Mouse (Mus musculus): ENCODE data around the gene Dab1. TPM values are rescaled to one million over a fixed set of nuclear protein-coding genes. Genes with fewer than 3 reads are reported as not detected.

The Dab1 gene
- polyA plus RNA-seq, 1 experiment from 2014 or later: 3.0 TPM

- no peaks in the 10 kb centered on the region for H3K9me3 ChIP-seq (ENCODE audit: control insufficient read depth, low read length)
- no peaks in the 10 kb centered on the region for H3K27me3 ChIP-seq (ENCODE audit: control insufficient read depth, insufficient read depth, low read depth, low read length)
- no peak for ATAC-seq (ENCODE audit: low read depth)
- WGBS: 46% methylated on average over 6 of the region's 6 CpGs
- no peak overlapping the region for H3K9ac ChIP-seq (ENCODE audit: low read length)
- no peaks in the 10 kb centered on the region for H3K36me3 ChIP-seq (ENCODE audit: control insufficient read depth, insufficient read depth, low read length)
- no peak overlapping the region for H3K4me3 ChIP-seq (ENCODE audit: low read length)
- no peaks in the 10 kb centered on the region for H3K4me1 ChIP-seq (replicated peaks; ENCODE audit: control insufficient read depth, insufficient read depth, low read length)
- no peak overlapping the region for H3K27ac ChIP-seq (ENCODE audit: low read length)
- H3K4me2 ChIP-seq (ENCODE audit: low read depth, low read length): no peak overlapping the region
These were observed 584.9 kb downstream of the Dab1 start for GRCm38 (mm10) chr4:104204047-104204446.

DNA sequence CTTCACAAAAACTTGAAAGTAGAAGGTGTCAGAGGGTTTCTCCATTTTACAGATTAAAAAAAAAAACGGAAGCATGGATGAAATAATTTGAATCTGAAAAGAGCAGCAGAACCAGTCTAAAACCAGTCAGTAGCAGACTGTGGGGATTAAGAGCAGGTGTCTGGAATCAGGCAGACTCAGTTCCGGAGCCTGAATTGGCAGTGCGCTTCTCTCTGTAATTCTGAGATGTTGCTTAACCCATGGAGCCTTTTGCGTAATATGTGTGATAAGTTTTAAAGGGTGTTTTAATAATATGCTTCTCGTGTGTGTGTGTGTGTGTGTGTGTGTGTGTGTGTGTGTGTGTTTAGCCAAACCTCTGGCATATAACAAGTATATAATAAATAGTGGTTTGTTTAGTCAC, 587.5 kb downstream of the Dab1 start:
- Histone ChIP-seq H3K9me3 (ENCODE audit: control insufficient read depth, low read length) (no peaks in the 10 kb centered on the region), H3K4me3 (ENCODE audit: low read length) (no peak overlapping the region), H3K36me3 (ENCODE audit: control insufficient read depth, insufficient read depth, low read length) (no peaks in the 10 kb centered on the region), H3K9ac (ENCODE audit: low read length) (no peak overlapping the region), H3K4me2 (ENCODE audit: low read depth, low read length) (no peak overlapping the region), H3K4me1 (replicated peaks; ENCODE audit: control insufficient read depth, insufficient read depth, low read length) (no peaks in the 10 kb centered on the region), H3K27me3 (ENCODE audit: control insufficient read depth, insufficient read depth, low read depth, low read length) (no peaks in the 10 kb centered on the region), H3K27ac (ENCODE audit: low read length) (no peak overlapping the region)
- 54% methylated on average over 5 of the region's 5 CpGs for WGBS
- ATAC-seq (ENCODE audit: low read depth): no peak

- no peaks in the 10 kb centered on the region for H3K36me3 ChIP-seq (ENCODE audit: control insufficient read depth, insufficient read depth, low read length)
- H3K4me1 ChIP-seq (replicated peaks; ENCODE audit: control insufficient read depth, insufficient read depth, low read length): no peaks in the 10 kb centered on the region
- H3K4me3 ChIP-seq (ENCODE audit: low read length): no peak overlapping the region
- H3K4me2 ChIP-seq (ENCODE audit: low read depth, low read length): no peak overlapping the region
- H3K27ac ChIP-seq (ENCODE audit: low read length): no peak overlapping the region
- H3K27me3 ChIP-seq (ENCODE audit: control insufficient read depth, insufficient read depth, low read depth, low read length): no peaks in the 10 kb centered on the region
- H3K9me3 ChIP-seq (ENCODE audit: control insufficient read depth, low read length): no peaks in the 10 kb centered on the region
- H3K9ac ChIP-seq (ENCODE audit: low read length): no peak overlapping the region
- ATAC-seq (ENCODE audit: low read depth): no peak
- WGBS: 28% methylated on average over 2 of the region's 2 CpGs
These were observed 589.9 kb downstream of the Dab1 start for GRCm38 (mm10) chr4:104209081-104209480.

DNA sequence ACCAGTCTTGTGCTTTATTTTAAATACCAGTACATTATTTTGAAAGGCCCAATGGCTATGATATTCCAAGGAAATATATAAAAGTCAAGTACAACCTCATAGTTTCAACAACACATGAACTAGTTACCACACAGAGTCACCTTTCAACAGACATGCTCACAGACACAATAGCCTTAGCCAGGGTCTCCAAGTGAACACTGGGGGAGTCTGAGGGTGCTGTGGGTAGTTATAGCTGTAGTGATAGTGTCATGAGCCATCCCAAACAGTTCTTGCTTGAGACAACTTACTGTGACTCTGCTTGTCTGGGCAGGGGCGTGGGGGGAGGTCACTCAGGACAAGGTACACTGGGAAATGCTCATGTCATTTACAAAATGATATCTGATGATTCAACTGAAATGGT, 591.6 kb downstream of the Dab1 start:
- Histone ChIP-seq H3K27me3 (ENCODE audit: control insufficient read depth, insufficient read depth, low read depth, low read length) (no peaks in the 10 kb centered on the region), H3K9me3 (ENCODE audit: control insufficient read depth, low read length) (no peaks in the 10 kb centered on the region)

DNA sequence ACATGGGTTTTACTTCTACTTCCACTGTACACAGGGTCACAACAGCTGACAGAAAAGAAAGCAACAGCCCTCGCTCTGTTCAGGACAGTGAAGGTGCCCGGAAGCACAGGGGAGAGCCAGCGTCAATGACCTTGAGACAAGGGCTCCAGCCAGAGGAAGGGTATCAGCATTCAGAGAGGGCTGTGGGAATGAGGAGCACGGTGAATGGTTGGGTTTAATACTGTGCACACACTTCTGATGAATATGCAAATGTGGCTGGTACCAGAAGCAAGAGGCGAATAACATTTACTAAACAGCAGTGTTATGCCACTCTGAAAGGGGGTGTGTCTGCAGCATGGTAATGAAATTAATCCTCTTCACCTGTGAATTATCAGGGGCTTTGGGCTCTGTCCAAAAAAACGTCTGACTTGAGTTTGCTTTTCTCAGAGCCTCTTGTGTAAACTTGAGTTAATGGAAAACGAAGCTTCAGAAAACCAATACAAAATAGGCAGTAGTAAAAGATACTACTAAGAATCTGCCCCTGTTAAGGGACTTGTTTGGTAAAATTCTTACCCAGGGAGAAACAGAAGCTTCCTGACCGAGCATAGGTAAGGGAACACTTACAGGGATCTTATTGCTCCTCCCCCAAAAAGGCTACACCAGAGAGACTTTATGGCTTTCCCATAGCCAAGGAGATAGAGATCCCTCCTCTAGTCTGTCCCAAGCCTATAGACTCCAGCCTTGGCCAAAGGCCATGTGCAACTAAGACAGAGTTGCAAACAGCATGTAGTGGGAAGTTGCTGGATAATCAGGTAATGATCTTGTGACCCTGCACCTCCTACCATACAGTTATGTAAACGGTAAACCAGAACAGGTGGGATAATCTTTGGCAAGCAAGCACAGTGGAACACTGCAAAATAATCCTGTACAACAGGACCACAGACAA, 592.6 kb downstream of the Dab1 start:
- no peak for ATAC-seq (ENCODE audit: low read depth)
- no peak overlapping the region for H3K9ac ChIP-seq (ENCODE audit: low read length)
- no peaks in the 10 kb centered on the region for H3K27me3 ChIP-seq (ENCODE audit: control insufficient read depth, insufficient read depth, low read depth, low read length)
- no peak overlapping the region for H3K4me2 ChIP-seq (ENCODE audit: low read depth, low read length)
- 52% methylated on average over 9 of the region's 9 CpGs for WGBS
- no peaks in the 10 kb centered on the region for H3K9me3 ChIP-seq (ENCODE audit: control insufficient read depth, low read length)
- no peaks in the 10 kb centered on the region for H3K36me3 ChIP-seq (ENCODE audit: control insufficient read depth, insufficient read depth, low read length)
- H3K4me1 ChIP-seq (replicated peaks; ENCODE audit: control insufficient read depth, insufficient read depth, low read length): no peaks in the 10 kb centered on the region
- no peak overlapping the region for H3K4me3 ChIP-seq (ENCODE audit: low read length)
- no peak overlapping the region for H3K27ac ChIP-seq (ENCODE audit: low read length)

More for the DNA sequence above, 591.6 kb downstream of the Dab1 start:
- no peak overlapping the region for H3K27ac ChIP-seq (ENCODE audit: low read length)
- H3K9ac ChIP-seq (ENCODE audit: low read length): no peak overlapping the region
- no peak overlapping the region for H3K4me3 ChIP-seq (ENCODE audit: low read length)
- ATAC-seq (ENCODE audit: low read depth): no peak
- 69% methylated on average over 1 of the region's 1 CpGs for WGBS
- no peak overlapping the region for H3K4me2 ChIP-seq (ENCODE audit: low read depth, low read length)
- H3K36me3 ChIP-seq (ENCODE audit: control insufficient read depth, insufficient read depth, low read length): no peaks in the 10 kb centered on the region
- no peaks in the 10 kb centered on the region for H3K4me1 ChIP-seq (replicated peaks; ENCODE audit: control insufficient read depth, insufficient read depth, low read length)

DNA sequence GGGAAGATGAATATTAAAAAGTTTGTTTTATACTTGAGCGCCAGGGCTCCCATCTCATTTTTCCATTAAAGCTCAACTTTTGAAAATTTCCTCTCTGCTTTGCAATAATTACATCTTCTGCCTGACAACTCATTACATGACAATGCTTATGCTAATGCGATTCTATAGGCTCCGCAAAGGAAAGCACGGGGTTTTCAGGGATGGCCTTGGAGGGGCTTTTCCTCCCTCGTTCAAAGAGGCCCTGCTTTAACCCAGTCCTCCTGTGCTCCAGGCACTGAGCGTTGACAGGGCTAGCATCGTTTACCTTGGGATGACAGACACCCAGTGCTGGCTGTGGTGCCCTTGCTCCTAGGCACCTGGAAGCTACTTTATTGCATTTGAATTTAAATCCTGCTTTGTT, 595.6 kb downstream of the Dab1 start:
- Histone ChIP-seq H3K27me3 (ENCODE audit: control insufficient read depth, insufficient read depth, low read depth, low read length) (no peaks in the 10 kb centered on the region), H3K27ac (ENCODE audit: low read length) (no peak overlapping the region), H3K4me2 (ENCODE audit: low read depth, low read length) (no peak overlapping the region), H3K4me1 (replicated peaks; ENCODE audit: control insufficient read depth, insufficient read depth, low read length) (no peaks in the 10 kb centered on the region), H3K4me3 (ENCODE audit: low read length) (no peak overlapping the region), H3K9me3 (ENCODE audit: control insufficient read depth, low read length) (no peaks in the 10 kb centered on the region), H3K36me3 (ENCODE audit: control insufficient read depth, insufficient read depth, low read length) (no peaks in the 10 kb centered on the region), H3K9ac (ENCODE audit: low read length) (no peak overlapping the region)
- 53% methylated on average over 7 of the region's 7 CpGs for WGBS
- no peak for ATAC-seq (ENCODE audit: low read depth)

GRCm38 (mm10) chr4:104217336-104217735, 598.2 kb downstream of the Dab1 start:
- Histone ChIP-seq H3K4me1 (replicated peaks; ENCODE audit: control insufficient read depth, insufficient read depth, low read length) (no peaks in the 10 kb centered on the region), H3K4me3 (ENCODE audit: low read length) (no peak overlapping the region), H3K27ac (ENCODE audit: low read length) (no peak overlapping the region), H3K9ac (ENCODE audit: low read length) (no peak overlapping the region), H3K36me3 (ENCODE audit: control insufficient read depth, insufficient read depth, low read length) (no peaks in the 10 kb centered on the region), H3K27me3 (ENCODE audit: control insufficient read depth, insufficient read depth, low read depth, low read length) (no peaks in the 10 kb centered on the region), H3K4me2 (ENCODE audit: low read depth, low read length) (no peak overlapping the region), H3K9me3 (ENCODE audit: control insufficient read depth, low read length) (no peaks in the 10 kb centered on the region)
- WGBS: 41% methylated on average over 4 of the region's 4 CpGs
- no peak for ATAC-seq (ENCODE audit: low read depth)

GRCm38 (mm10) chr4:104218765-104219164, 599.6 kb downstream of the Dab1 start:
- Histone ChIP-seq H3K9ac (ENCODE audit: low read length) (no peak overlapping the region), H3K4me2 (ENCODE audit: low read depth, low read length) (no peak overlapping the region), H3K4me1 (replicated peaks; ENCODE audit: control insufficient read depth, insufficient read depth, low read length) (no peaks in the 10 kb centered on the region), H3K4me3 (ENCODE audit: low read length) (no peak overlapping the region), H3K27me3 (ENCODE audit: control insufficient read depth, insufficient read depth, low read depth, low read length) (no peaks in the 10 kb centered on the region), H3K9me3 (ENCODE audit: control insufficient read depth, low read length) (no peaks in the 10 kb centered on the region), H3K27ac (ENCODE audit: low read length) (no peak overlapping the region), H3K36me3 (ENCODE audit: control insufficient read depth, insufficient read depth, low read length) (no peaks in the 10 kb centered on the region)
- ATAC-seq (ENCODE audit: low read depth): no peak
- 36% methylated on average over 6 of the region's 6 CpGs for WGBS

- Histone ChIP-seq H3K9ac (ENCODE audit: low read length) (no peak overlapping the region), H3K4me2 (ENCODE audit: low read depth, low read length) (no peak overlapping the region), H3K36me3 (ENCODE audit: control insufficient read depth, insufficient read depth, low read length) (no peaks in the 10 kb centered on the region), H3K27me3 (ENCODE audit: control insufficient read depth, insufficient read depth, low read depth, low read length) (no peaks in the 10 kb centered on the region), H3K4me1 (replicated peaks; ENCODE audit: control insufficient read depth, insufficient read depth, low read length) (no peaks in the 10 kb centered on the region), H3K9me3 (ENCODE audit: control insufficient read depth, low read length) (no peaks in the 10 kb centered on the region), H3K4me3 (ENCODE audit: low read length) (no peak overlapping the region), H3K27ac (ENCODE audit: low read length) (no peak overlapping the region)
- no peak for ATAC-seq (ENCODE audit: low read depth)
- WGBS: 13% methylated on average over 3 of the region's 3 CpGs
These were observed 600.9 kb downstream of the Dab1 start for GRCm38 (mm10) chr4:104220099-104220498.
